Mouse (Mus musculus): ENCODE measurements around the gene Ccnb1ip1. TPM values are rescaled to one million over a fixed set of nuclear protein-coding genes. Genes with fewer than 3 reads are reported as not detected.

Gene Ccnb1ip1
- 0.08 TPM in 1 of 2 replicates, not detected in the other for polyA plus RNA-seq (2015; fragmentation: Nextera tagmentation; extraction: Ambion mirVana)

GRCm38 (mm10) chr14:50807487-50808072 is at the start of gene Ccnb1ip1, which contains the start of gene Parp2:
TSS of gene Ccnb1ip1 (minus strand) at chr14:50807732.
TSS of gene Parp2 (plus strand) at chr14:50807841.

GRCm38 (mm10) chr14:50785251-50785637 is 22.3 kb downstream of the Ccnb1ip1 start, which contains the start of gene Ttc5:
TSS of gene Ttc5 (minus strand) at chr14:50785519.

GRCm38 (mm10) chr14:50744994-50745393 is 62.5 kb downstream of the Ccnb1ip1 start, which contains the start of gene Olfr749:
TSS of gene Olfr749 (minus strand) at chr14:50745094.

Other genes with a start within 250 kb of the Ccnb1ip1 start
- gene Olfr744, start 192.9 kb downstream of the Ccnb1ip1 start, polyA plus RNA-seq (2015; fragmentation: Nextera tagmentation; extraction: Ambion mirVana), result not detected in 2 replicates
- gene Olfr745, start 168.3 kb downstream of the Ccnb1ip1 start, polyA plus RNA-seq (2015; fragmentation: Nextera tagmentation; extraction: Ambion mirVana), result not detected in 2 replicates
- gene Olfr746, start 160.6 kb downstream of the Ccnb1ip1 start, polyA plus RNA-seq (2015; fragmentation: Nextera tagmentation; extraction: Ambion mirVana), result not detected in 2 replicates
- not detected in 2 replicates for gene Olfr747, start 114.5 kb downstream of the Ccnb1ip1 start, polyA plus RNA-seq (2015; fragmentation: Nextera tagmentation; extraction: Ambion mirVana)
- gene Olfr748, start 100.4 kb downstream of the Ccnb1ip1 start, polyA plus RNA-seq (2015; fragmentation: Nextera tagmentation; extraction: Ambion mirVana), result not detected in 2 replicates
- gene Olfr749, start 62.6 kb downstream of the Ccnb1ip1 start, polyA plus RNA-seq (2015; fragmentation: Nextera tagmentation; extraction: Ambion mirVana), result not detected in 2 replicates
- gene Ttc5, start 22.2 kb downstream of the Ccnb1ip1 start, polyA plus RNA-seq (2015; fragmentation: Nextera tagmentation; extraction: Ambion mirVana), result 64.9 and 67.5 TPM in 2 replicates
- gene Parp2, start 109 bp upstream of the Ccnb1ip1 start, polyA plus RNA-seq (2015; fragmentation: Nextera tagmentation; extraction: Ambion mirVana), result 33.6 and 39.5 TPM in 2 replicates
- gene Tep1, start 62.8 kb upstream of the Ccnb1ip1 start, polyA plus RNA-seq (2015; fragmentation: Nextera tagmentation; extraction: Ambion mirVana), result 9.4 and 9.5 TPM in 2 replicates
- gene Klhl33, start 89.8 kb upstream of the Ccnb1ip1 start, polyA plus RNA-seq (2015; fragmentation: Nextera tagmentation; extraction: Ambion mirVana), result 0.36 and 0.57 TPM in 2 replicates
- gene Osgep, start 117.2 kb upstream of the Ccnb1ip1 start, polyA plus RNA-seq (2015; fragmentation: Nextera tagmentation; extraction: Ambion mirVana), result 84.0 and 97.5 TPM in 2 replicates
- 143 and 189 TPM in 2 replicates for gene Apex1, start 117.2 kb upstream of the Ccnb1ip1 start, polyA plus RNA-seq (2015; fragmentation: Nextera tagmentation; extraction: Ambion mirVana)
- 42.4 and 54.4 TPM in 2 replicates for gene Pip4p1, start 123.1 kb upstream of the Ccnb1ip1 start, polyA plus RNA-seq (2015; fragmentation: Nextera tagmentation; extraction: Ambion mirVana)
- gene Pnp, start 123.3 kb upstream of the Ccnb1ip1 start, polyA plus RNA-seq (2015; fragmentation: Nextera tagmentation; extraction: Ambion mirVana), result 71.4 and 77.7 TPM in 2 replicates
- not detected in 2 replicates for gene Gm49342, start 136.8 kb upstream of the Ccnb1ip1 start, polyA plus RNA-seq (2015; fragmentation: Nextera tagmentation; extraction: Ambion mirVana)
- 2.2 and 2.8 TPM in 2 replicates for gene Pnp2, start 148.3 kb upstream of the Ccnb1ip1 start, polyA plus RNA-seq (2015; fragmentation: Nextera tagmentation; extraction: Ambion mirVana)
- 0.25 TPM in 1 of 2 replicates, not detected in the other for gene Rnase10, start 200.0 kb upstream of the Ccnb1ip1 start, polyA plus RNA-seq (2015; fragmentation: Nextera tagmentation; extraction: Ambion mirVana)
- gene Rnase9, start 234.1 kb upstream of the Ccnb1ip1 start, polyA plus RNA-seq (2015; fragmentation: Nextera tagmentation; extraction: Ambion mirVana), result not detected in 2 replicates
- not detected in 2 replicates for gene Rnase11, start 242.4 kb upstream of the Ccnb1ip1 start, polyA plus RNA-seq (2015; fragmentation: Nextera tagmentation; extraction: Ambion mirVana)
- 1.4 and 1.9 TPM in 2 replicates for gene Rnase12, start 249.9 kb upstream of the Ccnb1ip1 start, polyA plus RNA-seq (2015; fragmentation: Nextera tagmentation; extraction: Ambion mirVana)